Mouse (Mus musculus): ENCODE data around the gene Etv5. TPM values are rescaled to one million over a fixed set of nuclear protein-coding genes. Genes with fewer than 3 reads are reported as not detected.
"Not testable (repeated sequence)": the region's sequence is repeated elsewhere in the genome, so short reads cannot be mapped to it uniquely, and the experiment has no call there.

The Etv5 gene
- polyA plus RNA-seq, 1 experiment from 2014 or later = 242 TPM

DNA sequence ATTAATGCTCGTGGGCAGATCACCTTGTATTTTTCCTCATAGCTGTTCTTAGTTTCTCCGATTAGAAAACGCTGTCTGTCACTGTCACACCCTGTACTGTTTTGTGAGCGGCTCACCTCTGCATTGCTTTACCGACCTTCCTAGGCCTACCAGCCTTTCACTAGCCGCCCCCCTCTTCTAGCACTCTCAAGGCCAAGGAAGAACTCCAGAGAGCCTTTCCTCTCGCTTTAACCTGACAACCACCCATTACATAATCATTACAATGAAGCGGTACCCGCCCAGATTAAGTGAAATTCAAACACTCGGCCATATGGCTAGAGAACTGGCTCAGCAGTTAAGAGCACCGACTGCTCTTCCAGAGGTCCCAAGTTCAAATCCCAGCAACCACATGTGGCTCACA is 41.2 kb downstream of the Etv5 start:
- no peak overlapping the region for H3K4me2 ChIP-seq
- no peak overlapping the region for H3K27ac ChIP-seq (ENCODE audit: low read depth)
- DNase-seq = no peak
- ATAC-seq (ENCODE audit: insufficient read depth) = no peak
- peaks cover 57% of the 10 kb centered on the region for H3K36me3 ChIP-seq (ENCODE audit: insufficient read depth)
- TF ChIP-seq CTCF (IDR thresholded peaks at IDR 0.05; ENCODE audit: low read depth) = no peak
- H3K9ac ChIP-seq = no peak overlapping the region
- no peaks in the 10 kb centered on the region for H3K4me1 ChIP-seq (ENCODE audit: insufficient read depth)
- H3K4me3 ChIP-seq (ENCODE audit: low read depth, low read length) = no peak overlapping the region
- WGBS = 69% methylated on average over 11 of the region's 11 CpGs
- no peaks in the 10 kb centered on the region for H3K9me3 ChIP-seq (ENCODE audit: low read depth, low read length)
- H3K27me3 ChIP-seq (ENCODE audit: insufficient read depth, low read length) = no peaks in the 10 kb centered on the region

DNA sequence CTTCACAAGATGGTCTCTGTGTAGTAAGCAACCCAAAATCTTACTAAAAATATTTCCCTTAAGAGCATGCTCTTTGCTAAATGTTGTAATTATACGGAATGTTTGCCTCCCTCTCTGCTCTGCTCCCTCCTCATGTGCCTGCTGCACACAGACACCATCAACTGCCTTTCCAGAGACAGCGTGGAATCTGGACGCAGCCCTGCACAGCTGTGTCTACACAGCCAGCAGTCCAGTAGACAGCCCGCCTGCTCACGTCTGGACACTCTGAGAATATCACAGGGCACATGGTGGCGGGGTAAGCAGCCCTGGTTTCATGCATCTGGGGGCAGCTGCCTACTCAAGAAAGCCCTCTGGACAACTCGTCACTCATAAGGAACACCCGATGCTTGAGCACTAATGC is 43.1 kb downstream of the Etv5 start:
- TF ChIP-seq CTCF (IDR thresholded peaks at IDR 0.05; ENCODE audit: low read depth) = no peak
- no peak for ATAC-seq (ENCODE audit: insufficient read depth)
- H3K4me1 ChIP-seq (ENCODE audit: insufficient read depth) = no peaks in the 10 kb centered on the region
- no peak for DNase-seq
- H3K4me2 ChIP-seq = no peak overlapping the region
- no peak overlapping the region for H3K9ac ChIP-seq
- WGBS = 50% methylated on average over 8 of the region's 8 CpGs
- no peaks in the 10 kb centered on the region for H3K9me3 ChIP-seq (ENCODE audit: low read depth, low read length)
- no peak overlapping the region for H3K27ac ChIP-seq (ENCODE audit: low read depth)
- H3K36me3 ChIP-seq (ENCODE audit: insufficient read depth) = peaks cover 66% of the 10 kb centered on the region
- no peak overlapping the region for H3K4me3 ChIP-seq (ENCODE audit: low read depth, low read length)
- no peaks in the 10 kb centered on the region for H3K27me3 ChIP-seq (ENCODE audit: insufficient read depth, low read length)

DNA sequence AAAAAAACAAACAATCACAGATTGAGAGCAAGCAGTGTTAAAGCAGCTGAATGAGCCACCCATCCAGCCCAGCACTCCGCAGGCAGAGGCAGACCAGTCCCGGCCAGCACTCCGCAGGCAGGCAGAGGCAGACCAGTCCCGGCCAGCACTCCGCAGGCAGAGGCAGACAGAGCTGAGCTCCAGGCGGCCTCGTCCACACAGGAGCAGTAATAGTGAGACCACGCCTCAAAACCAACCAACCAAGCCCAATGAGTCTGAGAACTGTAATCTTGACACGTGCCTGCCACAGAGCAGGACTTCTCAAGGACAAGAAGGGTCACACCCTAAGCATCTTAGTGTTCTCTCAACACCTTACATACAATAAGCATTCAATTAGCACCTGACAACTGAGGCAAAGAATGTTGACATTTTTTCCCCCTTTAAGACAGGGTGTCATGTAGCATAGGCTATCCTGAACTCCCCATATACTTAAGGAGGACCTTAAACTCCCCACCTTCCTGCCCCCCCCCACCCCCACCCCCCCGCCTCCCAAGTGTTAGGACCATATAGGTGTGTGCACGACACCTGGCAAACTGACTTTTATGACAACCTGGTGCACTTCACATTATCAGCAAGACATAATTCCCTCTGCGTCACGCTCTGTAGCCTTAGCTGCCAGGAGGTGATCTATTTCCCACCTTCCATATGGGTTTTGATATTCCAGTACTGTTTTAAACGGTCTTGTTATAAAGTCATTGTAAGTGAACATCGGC is 44.2 kb downstream of the Etv5 start:
- no peaks in the 10 kb centered on the region for H3K9me3 ChIP-seq (ENCODE audit: low read depth, low read length)
- H3K27ac ChIP-seq (ENCODE audit: low read depth) = no peak overlapping the region
- no peak overlapping the region for H3K9ac ChIP-seq
- H3K36me3 ChIP-seq (ENCODE audit: insufficient read depth) = peaks cover 66% of the 10 kb centered on the region
- DNase-seq = no peak
- no peak overlapping the region for H3K4me3 ChIP-seq (ENCODE audit: low read depth, low read length)
- H3K4me1 ChIP-seq (ENCODE audit: insufficient read depth) = no peaks in the 10 kb centered on the region
- no peak for ATAC-seq (ENCODE audit: insufficient read depth)
- no peak overlapping the region for H3K4me2 ChIP-seq
- no peak for TF ChIP-seq CTCF (IDR thresholded peaks at IDR 0.05; ENCODE audit: low read depth)
- WGBS = 70% methylated on average over 15 of the region's 15 CpGs
- no peaks in the 10 kb centered on the region for H3K27me3 ChIP-seq (ENCODE audit: insufficient read depth, low read length)

DNA sequence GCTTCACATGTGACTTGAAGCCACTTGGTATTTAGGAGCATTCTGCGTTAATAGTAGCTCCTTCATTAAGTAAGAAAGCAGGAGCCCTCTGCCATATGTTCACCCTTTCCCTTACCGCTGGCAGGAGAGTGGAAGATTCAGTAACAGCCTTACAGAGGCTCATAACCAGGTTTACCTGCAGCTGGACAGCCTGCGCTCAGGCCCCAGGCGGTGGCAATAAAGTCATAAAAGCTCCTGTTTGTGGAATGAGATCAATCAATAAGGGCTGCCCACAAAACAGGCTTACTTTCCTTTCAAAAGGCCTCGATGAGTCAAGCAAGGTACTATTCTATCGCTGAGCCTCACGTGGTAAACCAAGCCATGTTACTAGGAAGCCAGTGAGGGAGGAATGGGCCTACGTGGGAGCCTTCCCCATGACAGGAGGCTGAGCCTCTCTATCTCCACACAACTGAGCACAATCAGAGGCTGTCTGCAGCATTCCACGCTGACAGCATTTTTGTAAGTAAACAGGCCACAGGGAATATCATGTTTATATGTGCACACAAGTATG is 49.1 kb downstream of the Etv5 start:
- no peaks in the 10 kb centered on the region for H3K27me3 ChIP-seq (ENCODE audit: insufficient read depth, low read length)
- H3K4me3 ChIP-seq (ENCODE audit: low read depth, low read length) = no peak overlapping the region
- ATAC-seq (ENCODE audit: insufficient read depth) (no peak), DNase-seq (no peak)
- WGBS = 87% methylated on average over 9 of the region's 9 CpGs
- no peaks in the 10 kb centered on the region for H3K4me1 ChIP-seq (ENCODE audit: insufficient read depth)
- H3K36me3 ChIP-seq (ENCODE audit: insufficient read depth) = peaks cover 49% of the 10 kb centered on the region
- no peak for TF ChIP-seq CTCF (IDR thresholded peaks at IDR 0.05; ENCODE audit: low read depth)
- no peak overlapping the region for H3K4me2 ChIP-seq
- no peak overlapping the region for H3K27ac ChIP-seq (ENCODE audit: low read depth)
- no peak overlapping the region for H3K9ac ChIP-seq
- no peaks in the 10 kb centered on the region for H3K9me3 ChIP-seq (ENCODE audit: low read depth, low read length)

DNA sequence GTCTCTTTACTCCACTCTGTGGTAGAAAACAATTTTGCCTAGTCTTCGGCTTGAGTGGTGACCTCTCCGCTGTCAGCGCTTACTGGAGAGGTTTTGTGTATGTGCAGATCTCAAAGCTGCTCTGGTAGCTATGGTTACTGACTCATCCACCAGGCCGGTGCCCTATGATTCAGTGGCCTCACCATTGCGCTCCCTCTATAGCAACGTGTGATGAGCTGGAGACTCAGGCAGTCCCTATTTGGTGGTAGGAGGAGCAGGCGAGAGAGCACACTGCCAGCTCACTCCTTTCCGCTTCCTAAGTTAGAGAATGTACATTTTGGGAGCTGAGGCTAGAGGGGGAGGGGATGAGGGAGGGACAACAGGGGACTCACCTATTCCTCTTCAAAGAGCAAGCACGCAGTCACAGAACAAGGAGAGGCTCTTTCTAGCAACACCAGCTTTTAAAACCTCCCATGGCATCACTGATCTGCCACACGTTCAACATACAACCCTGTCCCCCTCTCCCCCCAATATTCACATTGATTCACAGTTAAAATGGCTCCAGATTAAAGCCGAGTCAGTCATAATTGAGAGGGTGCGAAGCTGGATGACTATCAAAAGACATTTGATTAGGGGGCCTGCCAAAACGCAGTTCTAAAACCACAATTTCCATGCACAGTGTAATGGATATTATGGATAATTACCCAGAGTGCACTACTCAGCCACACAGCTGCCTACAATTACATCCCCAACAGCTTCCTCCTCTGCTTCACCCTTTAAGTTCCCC is 50.2 kb downstream of the Etv5 start:
- H3K4me3 ChIP-seq (ENCODE audit: low read depth, low read length) = no peak overlapping the region
- TF ChIP-seq CTCF (IDR thresholded peaks at IDR 0.05; ENCODE audit: low read depth) = no peak
- no peaks in the 10 kb centered on the region for H3K27me3 ChIP-seq (ENCODE audit: insufficient read depth, low read length)
- no peak overlapping the region for H3K9ac ChIP-seq
- no peak overlapping the region for H3K27ac ChIP-seq (ENCODE audit: low read depth)
- ATAC-seq (ENCODE audit: insufficient read depth) = no peak
- WGBS = 63% methylated on average over 13 of the region's 13 CpGs
- H3K9me3 ChIP-seq (ENCODE audit: low read depth, low read length) = no peaks in the 10 kb centered on the region
- H3K4me1 ChIP-seq (ENCODE audit: insufficient read depth) = no peaks in the 10 kb centered on the region
- H3K4me2 ChIP-seq = no peak overlapping the region
- no peak for DNase-seq
- peaks cover 53% of the 10 kb centered on the region for H3K36me3 ChIP-seq (ENCODE audit: insufficient read depth)

DNA sequence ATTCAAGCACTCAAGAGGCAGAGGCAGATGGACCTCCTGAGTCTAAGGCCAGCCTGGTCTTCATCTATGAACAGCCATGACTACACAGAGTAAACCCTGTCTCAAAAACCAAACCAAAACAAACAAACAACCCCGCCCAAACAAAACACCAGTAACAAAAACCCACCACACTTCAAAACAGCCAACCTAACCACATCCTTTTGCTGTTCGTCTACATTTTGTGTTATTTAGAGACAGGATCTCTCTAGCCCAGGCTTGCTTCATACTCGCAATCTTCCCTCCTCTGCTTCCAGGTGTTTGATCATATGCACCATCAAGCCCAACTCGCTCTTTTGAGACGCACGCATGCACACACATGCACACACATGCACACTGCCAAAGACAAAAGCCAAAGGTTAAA is 51.8 kb downstream of the Etv5 start:
- Histone ChIP-seq H3K4me1 (ENCODE audit: insufficient read depth) (no peaks in the 10 kb centered on the region), H3K9me3 (ENCODE audit: low read depth, low read length) (no peaks in the 10 kb centered on the region), H3K4me2 (no peak overlapping the region), H3K36me3 (ENCODE audit: insufficient read depth) (peaks cover 59% of the 10 kb centered on the region), H3K27ac (ENCODE audit: low read depth) (no peak overlapping the region), H3K4me3 (ENCODE audit: low read depth, low read length) (no peak overlapping the region), H3K27me3 (ENCODE audit: insufficient read depth, low read length) (no peaks in the 10 kb centered on the region), H3K9ac (no peak overlapping the region)
- no peak for TF ChIP-seq CTCF (IDR thresholded peaks at IDR 0.05; ENCODE audit: low read depth)
- 90% methylated on average over 6 of the region's 6 CpGs for WGBS
- ATAC-seq (ENCODE audit: insufficient read depth) = no peak
- no peak for DNase-seq

DNA sequence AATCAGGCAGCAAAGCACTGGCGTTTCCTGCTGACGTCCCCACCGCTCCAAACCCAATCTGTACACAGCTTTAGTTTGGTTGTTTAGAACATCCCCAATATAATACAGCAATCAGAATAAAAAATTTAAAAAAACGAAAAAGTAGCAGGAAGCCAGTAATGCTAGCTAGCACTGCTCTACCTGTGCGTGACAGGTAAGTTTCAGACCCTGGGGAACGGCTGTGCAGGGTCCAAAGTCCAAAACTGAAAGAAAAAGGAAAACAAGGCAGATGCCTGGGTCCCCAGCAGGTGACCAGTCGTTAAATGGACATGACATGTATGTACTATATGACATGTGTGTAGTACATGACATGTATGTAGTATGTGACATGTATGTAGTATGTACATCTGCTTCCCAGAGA is 57.5 kb downstream of the Etv5 start:
- not testable (repeated sequence) for DNase-seq; ATAC-seq (ENCODE audit: insufficient read depth); H3K4me2 ChIP-seq; H3K27ac ChIP-seq (ENCODE audit: low read depth); H3K9ac ChIP-seq; H3K4me1 ChIP-seq (ENCODE audit: insufficient read depth); H3K9me3 ChIP-seq (ENCODE audit: low read depth, low read length); H3K27me3 ChIP-seq (ENCODE audit: insufficient read depth, low read length); H3K4me3 ChIP-seq (ENCODE audit: low read depth, low read length)
- WGBS = 82% methylated on average over 6 of the region's 7 CpGs
- H3K36me3 ChIP-seq (ENCODE audit: insufficient read depth) = peaks cover 32% of the 10 kb centered on the region
